Mouse (Mus musculus) heart, postnatal 25 days (tissue): Measurements from ENCODE around the gene Olfr825. TPM values are rescaled to one million over a fixed set of nuclear protein-coding genes. Genes with fewer than 3 reads are reported as not detected.
"Not testable (repeated sequence)": the region's sequence is repeated elsewhere in the genome, so short reads cannot be mapped to it uniquely, and the experiment has no call there.

Experiments
- DNase-seq: peaks from one replicate; pipeline ENCODE4 v3.0.0; 2022; ENCODE audit warnings: low spot score
- intact Hi-C: fragments of 180-260 bp; cut with DNase I; formaldehyde crosslinking; loops from one replicate; pipeline ENCODE4 v1.15.1; 2025
- total RNA-seq, 2 experiments: library from RNA; stranded (reverse); gene quantifications; 2 replicates each; pipeline ENCODE4 v1.2.3; 2021

Gene Olfr825
- total RNA-seq: not detected

DNA sequence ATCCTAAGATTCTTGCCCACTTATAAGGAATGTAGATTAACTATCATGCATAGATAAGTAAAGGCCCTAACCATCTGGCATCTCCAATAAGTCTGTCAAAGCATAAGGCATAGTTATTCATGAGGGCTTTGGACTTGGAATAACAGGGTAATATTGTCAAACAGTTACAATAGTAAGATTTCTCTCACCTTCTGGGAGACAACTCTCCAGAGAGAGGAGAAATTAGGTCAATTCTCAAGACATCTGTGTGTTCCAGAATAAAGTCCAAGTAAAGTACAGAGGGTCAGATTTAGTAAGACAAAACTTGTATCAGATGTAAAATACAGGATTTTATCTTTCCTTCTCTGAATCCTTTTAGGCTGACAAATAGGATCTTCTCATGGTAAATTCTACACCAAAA, at the start of gene Olfr825:
Gene Olfr825 (minus strand): TSS at position 101 of the 400 bp plus-strand sequence.
- intact Hi-C loops: no loop called here
- DNase-seq: no peak

DNA sequence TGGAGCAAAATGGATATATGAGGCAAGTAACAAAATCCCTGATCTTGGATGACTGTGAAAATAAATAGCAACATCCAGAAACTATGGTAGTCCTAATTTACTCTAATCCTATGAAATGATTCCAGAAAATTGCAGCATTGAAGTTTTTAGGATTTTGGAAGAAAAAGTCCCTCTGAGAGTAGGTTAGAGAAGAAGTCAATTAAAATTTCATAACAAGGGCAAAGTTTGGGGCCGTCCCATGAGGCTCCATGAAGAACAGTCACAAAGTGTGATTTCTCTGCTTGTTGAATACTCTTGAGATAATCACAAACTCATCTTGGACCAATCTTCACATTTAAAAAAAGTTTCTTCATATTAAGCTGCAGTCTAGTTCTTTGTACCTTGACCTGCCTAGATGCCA, 47.7 kb upstream of the Olfr825 start, which contains the start of gene Olfr827:
Gene Olfr827 (minus strand): TSS at position 101 of the 400 bp plus-strand sequence.
- intact Hi-C loops: no loop called here
- no peak for DNase-seq

DNA sequence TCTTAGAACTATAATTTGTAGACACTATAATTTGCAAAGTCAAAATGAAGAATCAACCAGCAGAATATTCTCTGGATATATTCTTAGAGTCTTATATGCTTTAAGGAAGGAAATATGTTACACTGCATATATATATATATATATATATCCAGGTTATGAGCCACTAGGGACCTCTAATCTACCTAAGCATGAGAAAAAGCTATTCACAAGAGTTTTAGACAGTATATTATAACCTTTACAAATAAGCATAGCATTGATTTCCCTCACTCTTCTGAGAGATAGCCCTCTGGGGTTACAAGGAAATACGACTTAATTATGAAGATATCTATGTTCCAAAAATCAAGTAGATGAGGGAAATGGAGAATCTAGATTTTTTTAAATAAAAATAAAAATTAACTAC, 17.5 kb upstream of the Olfr825 start, which contains the start of gene Olfr826:
Gene Olfr826 (minus strand): TSS at position 101 of the 400 bp plus-strand sequence.
- intact Hi-C loops: no loop called here
- DNase-seq: no peak

DNA sequence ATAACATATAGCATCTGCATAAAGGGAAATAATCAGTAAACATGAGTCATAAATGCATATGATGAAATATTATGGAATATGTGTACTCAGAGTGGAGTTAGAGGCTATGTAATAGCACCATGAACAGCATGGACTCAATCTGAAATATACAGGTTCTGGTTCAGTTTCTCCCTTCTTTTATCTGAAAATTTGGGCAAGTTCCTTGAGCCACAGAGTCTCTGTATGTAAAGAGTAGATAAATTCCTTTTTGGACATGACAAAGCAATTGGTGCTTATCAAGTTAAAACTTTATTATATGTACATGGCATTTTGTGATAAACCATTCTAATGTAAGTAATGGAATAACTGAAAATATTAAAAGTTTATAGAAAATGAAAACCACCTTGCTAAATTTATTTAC, 1.4 kb downstream of the Olfr825 start:
- no peak for DNase-seq
- intact Hi-C loops: no loop called here

DNA sequence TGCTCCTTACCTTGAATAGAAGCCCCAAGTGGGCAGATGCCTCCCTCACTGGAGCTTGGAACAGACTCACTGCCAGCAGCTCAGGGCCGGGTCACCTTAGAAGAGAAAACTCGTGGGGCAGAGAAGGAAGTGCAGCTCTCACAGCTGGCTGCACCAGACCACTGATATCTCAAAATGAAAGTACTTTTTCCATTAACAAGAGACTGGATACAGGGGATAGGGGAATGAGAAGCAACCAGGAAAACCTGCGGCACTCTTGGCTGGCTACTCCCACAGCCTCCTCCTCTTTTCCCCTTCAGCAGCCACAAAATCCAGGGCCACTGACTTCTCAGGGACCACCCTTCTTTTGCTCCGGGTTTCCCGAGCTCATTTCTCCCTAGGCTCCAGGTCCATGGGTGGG, 22.4 kb downstream of the Olfr825 start:
- intact Hi-C loops: no loop called here

DNA sequence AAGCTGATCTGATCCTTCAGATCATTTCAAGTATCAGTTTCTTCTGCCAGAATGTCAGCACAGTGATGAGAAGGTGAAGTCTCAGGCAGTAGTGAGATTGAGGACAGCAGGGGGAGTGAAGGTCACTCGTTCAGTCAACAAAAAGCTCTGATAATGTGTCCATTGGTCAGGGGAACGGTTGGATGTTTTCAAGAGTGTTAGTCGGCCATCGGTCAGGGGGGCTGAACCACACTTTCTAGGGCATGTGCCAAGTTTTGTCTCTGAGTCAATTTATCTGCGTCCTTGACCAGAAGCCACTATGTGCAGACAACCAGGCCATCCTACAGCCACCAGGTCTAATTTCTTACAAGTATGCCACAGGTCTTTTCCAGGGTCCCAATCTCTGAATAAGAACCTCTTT, 24.1 kb downstream of the Olfr825 start:
- intact Hi-C loops, DNase-seq: not testable (repeated sequence)

More for the DNA sequence above, 22.4 kb downstream of the Olfr825 start:
- no peak for DNase-seq

DNA sequence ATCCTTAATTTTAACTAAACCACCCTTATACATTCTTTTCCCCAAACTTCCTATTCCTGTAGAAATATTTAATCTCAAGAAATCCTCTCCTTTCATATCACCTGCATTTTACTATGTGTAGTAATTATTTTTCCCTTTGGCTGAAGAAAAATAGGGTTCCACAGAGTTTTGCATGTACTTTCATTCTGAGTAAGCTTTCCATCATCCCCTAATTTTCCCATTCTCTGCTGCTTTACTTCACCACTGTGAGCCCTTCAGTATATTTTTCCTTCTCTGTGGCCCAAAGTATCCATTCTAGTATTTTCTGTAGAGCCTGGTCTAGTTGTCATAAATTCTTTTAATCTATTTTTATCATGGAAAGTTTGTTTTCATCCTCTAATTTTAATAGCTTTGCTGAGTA, 31.8 kb downstream of the Olfr825 start:
- intact Hi-C loops: no loop called here
- DNase-seq: no peak

DNA sequence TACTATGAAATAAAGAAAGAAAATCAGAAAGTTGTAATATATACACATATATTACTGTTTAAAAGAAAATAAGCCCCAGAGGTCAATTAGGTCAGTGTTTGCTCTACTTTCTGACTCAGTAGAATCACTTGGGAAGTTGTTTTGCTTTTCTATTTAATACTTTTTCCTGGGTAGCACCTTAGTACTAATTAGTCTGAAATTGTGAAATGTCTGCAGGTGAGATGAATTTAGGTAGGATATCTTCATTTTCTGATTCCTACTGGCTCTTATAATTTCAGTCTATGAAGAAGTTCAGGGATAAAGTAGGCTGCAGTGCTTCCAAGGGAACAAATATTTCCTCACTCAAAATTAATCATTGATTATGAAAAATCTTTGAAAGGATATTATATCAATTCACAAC, 36.7 kb downstream of the Olfr825 start, which contains the start of gene Olfr824:
Gene Olfr824 (minus strand): TSS at position 101 of the 400 bp plus-strand sequence.
- DNase-seq, intact Hi-C loops: not testable (repeated sequence)

DNA sequence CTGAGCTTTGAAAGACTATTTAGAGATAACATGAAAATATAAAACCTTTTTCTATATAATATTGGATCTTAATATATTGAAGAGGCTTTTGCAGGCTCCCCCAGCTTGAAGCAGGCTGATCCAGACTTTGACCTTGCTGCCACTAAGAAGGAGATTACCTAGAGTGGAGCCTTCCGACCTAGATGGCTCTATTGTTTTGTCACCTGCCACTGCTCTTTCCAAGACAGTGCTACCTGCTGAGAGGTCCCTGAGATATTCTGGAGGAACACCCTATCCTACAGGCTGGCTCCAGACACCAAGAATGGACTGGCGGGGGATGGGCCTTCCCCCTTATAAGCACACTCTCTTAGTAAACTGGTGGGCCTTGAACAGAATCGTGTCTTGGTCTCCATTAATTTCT, 50.5 kb downstream of the Olfr825 start:
- DNase-seq, intact Hi-C loops: not testable (repeated sequence)

DNA sequence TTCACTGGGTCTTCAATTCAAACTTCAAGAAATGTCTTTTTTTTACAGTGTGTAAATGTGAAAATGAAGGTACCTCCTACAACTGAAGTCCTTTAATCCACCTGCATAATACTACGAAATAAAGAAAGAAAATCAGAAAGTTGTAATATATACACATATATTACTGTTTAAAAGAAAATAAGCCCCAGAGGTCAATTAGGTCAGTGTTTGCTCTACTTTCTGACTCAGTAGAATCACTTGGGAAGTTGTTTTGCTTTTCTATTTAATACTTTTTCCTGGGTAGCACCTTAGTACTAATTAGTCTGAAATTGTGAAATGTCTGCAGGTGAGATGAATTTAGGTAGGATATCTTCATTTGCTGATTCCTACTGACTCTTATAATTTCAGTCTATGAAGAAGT, 51.3 kb downstream of the Olfr825 start, which contains the start of gene Olfr823:
Gene Olfr823 (minus strand): TSS at position 101 of the 400 bp plus-strand sequence.
- intact Hi-C loops, DNase-seq: not testable (repeated sequence)

Other genes with a start within 250 kb of the Olfr825 start
- not detected for gene Olfr818, start 217.7 kb downstream of the Olfr825 start, total RNA-seq
- gene Olfr819, start 199.5 kb downstream of the Olfr825 start, total RNA-seq: not detected
- not detected for gene Olfr247, start 190.6 kb downstream of the Olfr825 start, total RNA-seq
- not detected for gene Gm10310, start 181.7 kb downstream of the Olfr825 start, total RNA-seq
- not detected for gene Olfr820, start 154.1 kb downstream of the Olfr825 start, total RNA-seq
- gene Olfr821, start 136.4 kb downstream of the Olfr825 start, total RNA-seq: not detected
- not detected for gene Olfr822, start 95.6 kb downstream of the Olfr825 start, total RNA-seq
- gene Olfr823, start 51.4 kb downstream of the Olfr825 start, total RNA-seq: not detected
- gene Olfr824, start 36.8 kb downstream of the Olfr825 start, total RNA-seq: not detected
- gene Olfr826, start 17.4 kb upstream of the Olfr825 start, total RNA-seq: not detected
- gene Olfr827, start 47.6 kb upstream of the Olfr825 start, total RNA-seq: not detected
- gene Neurod4, start 113.5 kb upstream of the Olfr825 start, total RNA-seq: not detected
- under 1 TPM in 1 of 2 experiments, not detected in 1; 0.44 TPM for gene Tespa1, start 156.1 kb upstream of the Olfr825 start, total RNA-seq
- gene Vmn2r84, start 227.6 kb upstream of the Olfr825 start, total RNA-seq: not detected